Mouse (Mus musculus) liver, postnatal 0 days (tissue): ENCODE measurements around the gene Cped1.

ENCODE experiments used
- CTCF ChIP-seq: sonication (generic); IDR thresholded peaks from 2 replicates; pipeline ENCODE4 v1.5.1; 2016; ENCODE audit warnings: antibody characterized with exemption, low read depth
- EP300 ChIP-seq: IDR thresholded peaks from 2 replicates; pipeline ENCODE4 v1.6.1; 2016; ENCODE audit warnings: antibody characterized with exemption, low read depth, mild to moderate bottlenecking

DNA sequence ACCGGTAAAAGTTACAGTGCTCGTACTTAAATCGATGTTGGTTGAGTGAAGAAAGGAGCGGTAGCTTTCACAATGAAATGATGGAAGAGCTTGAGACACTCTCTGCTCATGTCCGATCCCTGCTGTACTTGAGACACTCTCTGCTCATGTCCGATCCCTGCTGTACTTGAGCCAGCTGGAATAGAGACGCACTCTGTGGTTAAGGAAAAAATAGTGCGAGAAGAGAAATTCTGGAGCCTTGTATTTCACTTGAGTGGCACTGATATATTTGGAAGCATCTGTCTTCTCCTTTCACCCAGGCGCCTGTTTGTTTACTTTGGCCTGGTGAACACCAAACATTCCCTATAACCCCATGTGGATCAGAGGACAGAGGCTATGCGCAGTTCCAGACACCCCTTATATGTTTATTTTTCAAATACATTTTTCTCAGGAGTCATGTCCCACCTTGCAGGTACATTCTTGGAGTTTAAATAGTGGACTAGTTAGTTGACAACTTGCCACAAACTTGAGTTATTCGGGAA lies 25.1 kb downstream of the Cped1 start:
- TF ChIP-seq CTCF (no peak), EP300 (no peak)
